Mouse (Mus musculus) stomach, postnatal 0 days (tissue): Measurements from ENCODE around the gene Yy2. TPM values are rescaled to one million over a fixed set of nuclear protein-coding genes. Genes with fewer than 3 reads are reported as not detected.

Source experiments
- ATAC-seq: fragments of 200-750 bp; cut with Nextera tagmentation; 2 replicates; pipeline ENCODE4 v1.8.0; 2017; ENCODE audit not compliant: low FRiP score, low TSS enrichment
- DNase-seq: peaks from one replicate; pipeline ENCODE4 v3.0.0-alpha.2; 2016; ENCODE audit warnings: low spot score
- H3K27ac ChIP-seq: fragments of 300-500 bp; sonication (generic); replicated peaks from 2 replicates; pipeline ENCODE4 v1.5.1; 2014; ENCODE audit warnings: mild to moderate bottlenecking, control low read depth
- H3K27me3 ChIP-seq: fragments of 300-500 bp; sonication (generic); 2 replicates; pipeline ENCODE4 v1.6.1; 2014; ENCODE audit warnings: low read length; ENCODE audit not compliant: control insufficient read depth, insufficient read depth
- H3K36me3 ChIP-seq: fragments of 300-500 bp; sonication (generic); 2 replicates; pipeline ENCODE4 v1.6.1; 2014; ENCODE audit warnings: low read length, mixed read lengths; ENCODE audit not compliant: control insufficient read depth, insufficient read depth
- H3K4me1 ChIP-seq: fragments of 300-500 bp; sonication (generic); replicated peaks from 2 replicates; pipeline ENCODE4 v1.6.1; 2014; ENCODE audit warnings: antibody characterized with exemption; ENCODE audit not compliant: control insufficient read depth, insufficient read depth
- H3K4me2 ChIP-seq: fragments of 300-500 bp; sonication (generic); replicated peaks from 2 replicates; pipeline ENCODE4 v1.6.1; 2014; ENCODE audit warnings: low read depth, mild to moderate bottlenecking, control low read depth, moderate library complexity
- H3K4me3 ChIP-seq: fragments of 300-500 bp; sonication (generic); 2 replicates; pipeline ENCODE4 v1.5.1; 2014; ENCODE audit warnings: low read depth, low read length, control low read depth
- H3K9ac ChIP-seq: fragments of 300-500 bp; sonication (generic); 2 replicates; pipeline ENCODE4 v1.6.1; 2014; ENCODE audit warnings: mild to moderate bottlenecking, low read length, control low read depth, mixed read lengths
- H3K9me3 ChIP-seq: fragments of 300-500 bp; sonication (generic); 2 replicates; pipeline ENCODE4 v1.6.1; 2016; ENCODE audit warnings: low read length; ENCODE audit not compliant: control insufficient read depth
- CTCF ChIP-seq: IDR thresholded peaks from 2 replicates; pipeline ENCODE4 v1.5.1; 2016; ENCODE audit warnings: antibody characterized with exemption, low read depth, mild to moderate bottlenecking, moderate library complexity
- EP300 ChIP-seq: optimal IDR thresholded peaks from 2 replicates; pipeline ENCODE3; 2016; ENCODE audit warnings: antibody characterized with exemption
- WGBS: fragments of 180-500 bp; shearing (Covaris S2); extraction: QIAGEN DNeasy Blood & Tissue Kit; methylation state at CpG from one replicate; pipeline ENCODE4 v1.1.7; 2014; 5-methylcytosine and 5-hydroxymethylcytosine counted together
- polyA plus RNA-seq: library from polyadenylated mRNA; unstranded; fragments of >200 nt; fragmentation: Nextera tagmentation; extraction: Ambion mirVana; gene quantifications from 2 replicates; pipeline ENCODE4 v1.2.1, GENCODE M21; 2015

Gene Yy2
- 1.0 and 1.1 TPM in 2 replicates for polyA plus RNA-seq

DNA sequence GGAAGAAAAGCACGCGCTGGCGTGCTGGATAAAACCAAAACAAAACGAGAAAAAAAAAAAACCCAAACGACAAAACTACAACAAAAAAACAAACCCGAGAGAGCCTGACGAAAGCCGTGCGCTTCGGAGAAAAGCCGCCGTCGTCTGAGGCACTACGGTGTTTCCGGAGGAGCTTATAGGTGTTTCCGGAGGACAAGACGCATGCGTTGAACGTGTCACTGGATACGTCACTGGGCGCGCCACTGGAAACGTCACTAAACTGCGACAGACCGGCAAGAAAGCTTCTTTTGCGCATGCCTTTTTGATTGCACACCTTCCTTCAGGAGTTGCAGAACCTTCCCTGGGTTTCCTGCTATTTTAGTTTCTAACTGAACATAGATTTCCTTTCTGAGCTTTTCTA, at the start of gene Yy2:
TSS of gene Yy2 (minus strand) at position 146 of the 400 bp plus-strand sequence.
- Histone ChIP-seq H3K9me3 (no peaks in the 10 kb centered on the region), H3K4me1 (no peaks in the 10 kb centered on the region), H3K4me2 (no peak within 1 kb of the TSS), H3K36me3 (no peaks in the 10 kb centered on the region), H3K9ac (no peak within 1 kb of the TSS), H3K27me3 (no peaks in the 10 kb centered on the region), H3K4me3 (no peak within 1 kb of the TSS), H3K27ac (no peak within 1 kb of the TSS)
- TF ChIP-seq CTCF (no peak), EP300 (no peak)
- ATAC-seq (no peak), DNase-seq (no peak)
- WGBS = 89% methylated on average over 26 of the region's 26 CpGs

DNA sequence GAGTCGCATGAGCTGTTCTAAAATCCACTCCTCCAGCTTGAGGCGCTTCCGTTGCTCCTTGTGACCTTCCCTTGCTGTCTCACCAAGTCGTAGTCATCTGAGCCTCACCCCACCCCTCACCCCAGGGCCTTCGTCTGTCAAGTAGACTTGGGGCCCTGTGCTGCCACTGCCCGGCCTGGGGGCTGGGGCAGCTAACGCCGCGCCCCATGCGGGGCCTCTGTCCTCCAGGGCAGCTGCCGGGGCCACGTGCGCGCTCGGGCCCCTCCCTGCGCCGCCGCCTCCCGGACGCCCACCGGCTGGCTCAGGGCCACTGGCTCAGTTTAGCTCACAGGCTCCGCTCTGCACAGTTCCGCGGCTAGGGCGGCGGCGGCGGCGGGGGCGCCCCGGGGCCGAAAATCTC, 44.1 kb upstream of the Yy2 start:
- Histone ChIP-seq H3K4me3 (peak overlapping the region; percentile 13; the same call in 1 of the 2 replicates), H3K4me1 (no peaks in the 10 kb centered on the region), H3K9me3 (no peaks in the 10 kb centered on the region), H3K27me3 (no peaks in the 10 kb centered on the region), H3K27ac (no peak overlapping the region), H3K4me2 (0 out of 2 replicates have a peak overlapping the region, but pooled peaks have one; percentile 23), H3K36me3 (no peaks in the 10 kb centered on the region), H3K9ac (no peak overlapping the region)
- peak; percentile 19 for DNase-seq
- TF ChIP-seq EP300 (no peak), CTCF (no peak)
- no peak for ATAC-seq
- 27% methylated on average over 32 of the region's 32 CpGs for WGBS

- H3K9ac ChIP-seq = no peak overlapping the region
- no peak overlapping the region for H3K4me2 ChIP-seq
- no peaks in the 10 kb centered on the region for H3K36me3 ChIP-seq
- peak; percentile 18 for DNase-seq
- no peak for TF ChIP-seq EP300
- TF ChIP-seq CTCF = peak; percentile 63
- no peaks in the 10 kb centered on the region for H3K9me3 ChIP-seq
- H3K4me3 ChIP-seq = no peak overlapping the region
- no peaks in the 10 kb centered on the region for H3K4me1 ChIP-seq
- ATAC-seq = no peak
- no peak overlapping the region for H3K27ac ChIP-seq
- no peaks in the 10 kb centered on the region for H3K27me3 ChIP-seq
- 12% methylated on average over 3 of the region's 3 CpGs for WGBS
These were observed 32.7 kb upstream of the Yy2 start for GRCm38 (mm10) chrX:157601450-157601849.

DNA sequence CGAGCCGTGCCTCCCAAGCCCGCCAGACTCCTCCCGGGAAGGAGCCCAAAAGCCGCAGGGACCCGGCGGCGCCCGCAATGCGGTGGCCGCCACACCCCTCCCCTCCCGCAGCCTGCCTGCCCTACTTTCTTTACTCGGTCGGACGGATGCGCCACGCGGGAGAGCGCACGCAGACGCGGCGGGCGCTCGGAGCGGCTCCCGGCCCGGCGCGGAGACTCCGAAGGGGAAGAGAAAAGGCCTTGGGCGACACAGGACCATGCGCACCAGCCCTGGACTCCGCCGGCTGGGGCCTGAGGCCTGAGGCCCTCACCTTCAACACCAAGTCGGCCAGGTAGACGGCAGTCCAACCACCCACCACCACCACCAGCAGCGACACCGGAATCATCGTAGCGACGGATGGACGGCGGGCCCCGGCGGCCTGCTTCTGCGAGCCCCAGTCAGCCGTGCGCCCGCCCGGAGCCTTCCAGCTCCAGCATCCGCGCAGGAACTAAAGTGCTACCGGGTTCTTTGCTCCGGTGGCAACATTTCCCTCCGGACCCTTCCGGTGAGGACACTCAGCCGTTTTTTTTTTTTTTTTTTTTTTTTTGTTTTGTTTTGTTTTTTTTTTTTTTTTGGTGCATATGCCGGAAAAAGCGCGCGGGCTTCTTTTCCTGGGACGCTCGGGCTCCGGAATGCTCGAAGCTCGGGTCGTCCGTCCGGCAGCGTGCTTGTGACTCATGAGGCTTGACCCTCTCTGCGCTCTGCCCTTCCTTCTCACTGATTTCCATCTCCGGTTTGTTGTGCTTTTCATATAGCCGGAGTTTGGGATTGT, 29.6 kb upstream of the Yy2 start, which contains the start of gene Mbtps2:
TSS of gene Mbtps2 (minus strand) at position 530 of the 811 bp plus-strand sequence.
- WGBS = 16% methylated on average over 34 of the region's 74 CpGs
- Histone ChIP-seq H3K36me3 (no peaks in the 10 kb centered on the region), H3K27ac (peak within 1 kb of the TSS; percentile 94), H3K4me3 (peak within 1 kb of the TSS; percentile 59), H3K9me3 (no peaks in the 10 kb centered on the region), H3K9ac (peak within 1 kb of the TSS; percentile 79), H3K4me2 (peak within 1 kb of the TSS; percentile 49), H3K4me1 (no peaks in the 10 kb centered on the region), H3K27me3 (no peaks in the 10 kb centered on the region)
- DNase-seq (peak; percentile 73), ATAC-seq (peak; percentile 92)
- TF ChIP-seq CTCF (no peak), EP300 (no peak)

GRCm38 (mm10) chrX:157597585-157598185, 28.9 kb upstream of the Yy2 start:
- WGBS = 11% methylated on average over 17 of the region's 17 CpGs
- TF ChIP-seq EP300 = no peak
- no peak for TF ChIP-seq CTCF
- Histone ChIP-seq H3K9me3 (no peaks in the 10 kb centered on the region), H3K4me2 (peak overlapping the region; percentile 49), H3K36me3 (no peaks in the 10 kb centered on the region), H3K4me1 (no peaks in the 10 kb centered on the region), H3K27ac (peak overlapping the region; percentile 94), H3K9ac (peak overlapping the region; percentile 79), H3K4me3 (peak overlapping the region; percentile 59), H3K27me3 (no peaks in the 10 kb centered on the region)
- DNase-seq (no peak), ATAC-seq (peak; percentile 36)
